Mouse (Mus musculus) MEL (cell line): Measurements from ENCODE around the gene Hpca. TPM values are rescaled to one million over a fixed set of nuclear protein-coding genes. Genes with fewer than 3 reads are reported as not detected.
A peak's percentile ranks its signal among the peaks of the same experiment; 100 is the strongest.

Experiments used
- DNase-seq: peaks from one replicate; pipeline ENCODE4 v3.0.0; 2011; ENCODE audit warnings: low read depth, low spot score
- H3K27ac ChIP-seq: 2 replicates; pipeline ENCODE4 v1.5.1; 2012; ENCODE audit warnings: low read depth, mild to moderate bottlenecking, control low read depth, low read length, moderate library complexity; ENCODE audit not compliant: control insufficient read depth
- H3K27me3 ChIP-seq, 2 experiments: fragments of 150-350 bp in 1 of 2; sonication (generic) in 1 of 2; 2 replicates each; pipeline ENCODE4 v1.6.1; 2012; ENCODE audit warnings: low read length in 2 of 2, mild to moderate bottlenecking in 2 of 2, improper control_type of control experiment in 1 of 2, moderate library complexity in 1 of 2; ENCODE audit not compliant: insufficient read depth in 2 of 2, control insufficient read depth in 1 of 2
- H3K36me3 ChIP-seq, 2 experiments: 2 replicates each; pipeline ENCODE4 v1.6.1; 2012 to 2014; ENCODE audit warnings: low read length in 2 of 2, improper control_type of control experiment in 1 of 2, inconsistent platforms in 1 of 2, mild to moderate bottlenecking in 1 of 2; ENCODE audit not compliant: insufficient read depth in 2 of 2, control insufficient read depth in 1 of 2
- H3K4me1 ChIP-seq, 2 experiments: fragments of 150-350 bp in 1 of 2; sonication (generic) in 1 of 2; 2 replicates each; pipeline ENCODE4 v1.6.1; 2012; ENCODE audit warnings: low read length in 2 of 2, improper control_type of control experiment in 1 of 2, mild to moderate bottlenecking in 1 of 2; ENCODE audit not compliant: insufficient read depth in 2 of 2, control insufficient read depth in 1 of 2
- H3K4me3 ChIP-seq, 2 experiments: fragments of 150-350 bp in 1 of 2; sonication (generic) in 1 of 2; 2 replicates each; pipeline ENCODE4 v1.5.1; 2012; ENCODE audit warnings: low read depth in 2 of 2, low read length in 2 of 2, mild to moderate bottlenecking in 2 of 2, moderate library complexity in 2 of 2, control low read depth in 1 of 2, improper control_type of control experiment in 1 of 2; ENCODE audit not compliant: control insufficient read depth in 1 of 2, insufficient read depth in 1 of 2
- H3K79me2 ChIP-seq: 2 replicates; pipeline ENCODE4 v1.6.1; 2012; ENCODE audit warnings: mild to moderate bottlenecking, low read length, moderate library complexity; ENCODE audit not compliant: control insufficient read depth, poor library complexity, insufficient read depth
- H3K9ac ChIP-seq: 2 replicates; pipeline ENCODE4 v1.6.1; 2012; ENCODE audit warnings: low read depth, mild to moderate bottlenecking, control low read depth, low read length, moderate library complexity; ENCODE audit not compliant: control insufficient read depth, poor library complexity, severe bottlenecking
- H3K9me3 ChIP-seq: fragments of 150-350 bp; sonication (generic); replicated peaks from 2 replicates; pipeline ENCODE4 v1.6.1; 2012; ENCODE audit warnings: mild to moderate bottlenecking, low read length, improper control_type of control experiment, moderate library complexity; ENCODE audit not compliant: insufficient read depth
- BHLHE40 ChIP-seq: IDR thresholded peaks from 2 replicates; pipeline ENCODE4 v1.6.1; 2012; ENCODE audit warnings: low read depth, mild to moderate bottlenecking, inconsistent platforms, low read length, improper control_type of control experiment, borderline replicate concordance
- CHD1 ChIP-seq: IDR thresholded peaks from 2 replicates; pipeline ENCODE4 v1.6.1; 2012; ENCODE audit warnings: low read depth, mild to moderate bottlenecking, inconsistent platforms, low read length, improper control_type of control experiment
- CHD2 ChIP-seq: IDR thresholded peaks from 2 replicates; pipeline ENCODE4 v1.6.1; 2011; ENCODE audit warnings: low read length, improper control_type of control experiment
- CTCF ChIP-seq, 3 experiments: IDR thresholded peaks in 2 of 3; conservative IDR thresholded peaks in 1 of 3; 2 replicates each; pipeline ENCODE4 v1.5.1; 2011 to 2012; ENCODE audit warnings: low read length in 3 of 3, low read depth in 2 of 3, mild to moderate bottlenecking in 2 of 3, improper control_type of control experiment in 1 of 3, inconsistent platforms in 1 of 3, mixed read lengths in 1 of 3, moderate library complexity in 1 of 3; ENCODE audit not compliant: control insufficient read depth in 1 of 3, insufficient read depth in 1 of 3, poor library complexity in 1 of 3, severe bottlenecking in 1 of 3
- E2F4 ChIP-seq: IDR thresholded peaks from 2 replicates; pipeline ENCODE4 v1.6.1; 2011; ENCODE audit warnings: low read depth, low read length, improper control_type of control experiment, borderline replicate concordance
- EP300 ChIP-seq, 2 experiments: IDR thresholded peaks; 2 replicates each; pipeline ENCODE4 v1.6.1; 2011; ENCODE audit warnings: improper control_type of control experiment in 2 of 2, low read length in 2 of 2, low read depth in 1 of 2, mild to moderate bottlenecking in 1 of 2
- ETS1 ChIP-seq: IDR thresholded peaks from 2 replicates; pipeline ENCODE4 v1.6.1; 2012; ENCODE audit warnings: low read depth, mild to moderate bottlenecking, inconsistent platforms, low read length, improper control_type of control experiment, moderate library complexity
- GABPA ChIP-seq: IDR thresholded peaks from 2 replicates; pipeline ENCODE4 v1.6.1; 2012; ENCODE audit warnings: low read depth, mild to moderate bottlenecking, inconsistent platforms, low read length, improper control_type of control experiment, moderate library complexity
- GATA1 ChIP-seq: IDR thresholded peaks from 2 replicates; pipeline ENCODE4 v1.6.1; 2011; ENCODE audit warnings: low read depth, low read length, improper control_type of control experiment
- KAT2A ChIP-seq: conservative IDR thresholded peaks from 2 replicates; pipeline ENCODE4 v1.6.1; 2012; ENCODE audit warnings: low read depth, low read length, improper control_type of control experiment, inconsistent platforms
- MAFK ChIP-seq: IDR thresholded peaks from 2 replicates; pipeline ENCODE4 v1.6.1; 2011; ENCODE audit warnings: low read depth, mild to moderate bottlenecking, low read length, improper control_type of control experiment, borderline replicate concordance
- MAX ChIP-seq: IDR thresholded peaks from 2 replicates; pipeline ENCODE4 v1.6.1; 2011; ENCODE audit warnings: low read length, improper control_type of control experiment
- MEF2A ChIP-seq: IDR thresholded peaks from 2 replicates; pipeline ENCODE4 v1.6.1; 2014; ENCODE audit warnings: low read depth, mild to moderate bottlenecking, inconsistent platforms, low read length, improper control_type of control experiment; ENCODE audit not compliant: poor library complexity, insufficient replicate concordance, severe bottlenecking; ENCODE audit errors: extremely low read depth
- MXI1 ChIP-seq: IDR thresholded peaks from 2 replicates; pipeline ENCODE4 v1.6.1; 2011; ENCODE audit warnings: mild to moderate bottlenecking, low read depth, low read length, improper control_type of control experiment
- MYC ChIP-seq: IDR thresholded peaks from 2 replicates; pipeline ENCODE4 v1.6.1; 2011; ENCODE audit warnings: low read depth, mild to moderate bottlenecking, low read length, improper control_type of control experiment, moderate library complexity
- NELFE ChIP-seq: IDR thresholded peaks from 2 replicates; pipeline ENCODE4 v1.6.1; 2011; ENCODE audit warnings: low read depth, low read length, improper control_type of control experiment
- NRF1 ChIP-seq: IDR thresholded peaks from 2 replicates; pipeline ENCODE4 v1.6.1; 2014; ENCODE audit warnings: low read depth, mild to moderate bottlenecking, inconsistent platforms, low read length, improper control_type of control experiment, moderate library complexity; ENCODE audit not compliant: poor library complexity, insufficient read depth, severe bottlenecking
- POLR2A ChIP-seq, 2 experiments: IDR thresholded peaks; 2 replicates each; pipeline ENCODE4 v1.6.1; 2011 to 2012; ENCODE audit warnings: low read length in 2 of 2, mild to moderate bottlenecking in 2 of 2, control low read depth in 1 of 2, improper control_type of control experiment in 1 of 2, low read depth in 1 of 2, moderate library complexity in 1 of 2; ENCODE audit not compliant: control insufficient read depth in 1 of 2, insufficient read depth in 1 of 2, poor library complexity in 1 of 2
- POLR2AphosphoS5 ChIP-seq: IDR thresholded peaks from 2 replicates; pipeline ENCODE4 v1.6.1; 2012; ENCODE audit warnings: low read depth, borderline replicate concordance, mild to moderate bottlenecking, inconsistent platforms, low read length, moderate library complexity, mixed read lengths
- RAD21 ChIP-seq: IDR thresholded peaks from 2 replicates; pipeline ENCODE4 v1.6.1; 2011; ENCODE audit warnings: mild to moderate bottlenecking, low read depth, low read length, improper control_type of control experiment
- RCOR1 ChIP-seq: IDR thresholded peaks from 2 replicates; pipeline ENCODE4 v1.6.1; 2012; ENCODE audit warnings: low read depth, mild to moderate bottlenecking, inconsistent platforms, low read length, improper control_type of control experiment
- SIN3A ChIP-seq: IDR thresholded peaks from 2 replicates; pipeline ENCODE4 v1.6.1; 2012; ENCODE audit warnings: low read length, improper control_type of control experiment, inconsistent platforms
- SMC3 ChIP-seq: IDR thresholded peaks from 2 replicates; pipeline ENCODE4 v1.6.1; 2011; ENCODE audit warnings: low read depth, low read length, improper control_type of control experiment
- TAL1 ChIP-seq: IDR thresholded peaks from 2 replicates; pipeline ENCODE4 v1.6.1; 2012; ENCODE audit warnings: mild to moderate bottlenecking, inconsistent platforms, low read length, moderate library complexity, mixed read lengths
- TBP ChIP-seq: IDR thresholded peaks from 2 replicates; pipeline ENCODE4 v1.8.0; 2011; ENCODE audit warnings: low read depth, low read length, improper control_type of control experiment
- TCF12 ChIP-seq: IDR thresholded peaks from 2 replicates; pipeline ENCODE4 v1.6.1; 2014; ENCODE audit warnings: low read depth, mild to moderate bottlenecking, inconsistent platforms, low read length, improper control_type of control experiment, moderate library complexity
- UBTF ChIP-seq: IDR thresholded peaks from 2 replicates; pipeline ENCODE4 v1.6.1; 2012; ENCODE audit warnings: low read depth, mild to moderate bottlenecking, inconsistent platforms, low read length, improper control_type of control experiment, moderate library complexity, borderline replicate concordance; ENCODE audit not compliant: insufficient read depth
- USF1 ChIP-seq: IDR thresholded peaks from 2 replicates; pipeline ENCODE4 v1.6.1; 2014; ENCODE audit warnings: low read depth, mild to moderate bottlenecking, inconsistent platforms, low read length, improper control_type of control experiment, moderate library complexity
- USF2 ChIP-seq, 2 experiments: IDR thresholded peaks; 2 replicates each; pipeline ENCODE4 v1.6.1; 2011 to 2012; ENCODE audit warnings: improper control_type of control experiment in 2 of 2, low read length in 2 of 2, borderline replicate concordance in 1 of 2, inconsistent platforms in 1 of 2, low read depth in 1 of 2, mild to moderate bottlenecking in 1 of 2; ENCODE audit not compliant: insufficient read depth in 1 of 2
- ZC3H11A ChIP-seq: IDR thresholded peaks from 2 replicates; pipeline ENCODE4 v1.6.1; 2012; ENCODE audit warnings: low read depth, mild to moderate bottlenecking, inconsistent platforms, low read length, improper control_type of control experiment
- ZKSCAN1 ChIP-seq: IDR thresholded peaks from 2 replicates; pipeline ENCODE4 v1.6.1; 2012; ENCODE audit warnings: low read depth, mild to moderate bottlenecking, inconsistent platforms, low read length, improper control_type of control experiment, moderate library complexity
- ZMIZ1 ChIP-seq: IDR thresholded peaks from 2 replicates; pipeline ENCODE4 v1.6.1; 2012; ENCODE audit warnings: low read depth, mild to moderate bottlenecking, inconsistent platforms, low read length, improper control_type of control experiment, moderate library complexity
- ZNF384 ChIP-seq: IDR thresholded peaks from 2 replicates; pipeline ENCODE4 v1.6.1; 2012; ENCODE audit warnings: low read depth, mild to moderate bottlenecking, inconsistent platforms, low read length, improper control_type of control experiment
- polyA plus RNA-seq, 2 experiments: library from polyadenylated mRNA; stranded (reverse) in 1 of 2; unstranded in 1 of 2; fragments of >175 nt in 1 of 2; fragments of >200 nt in 1 of 2; gene quantifications; 2 replicates each; pipeline versions ENCODE4 v1.2.1 to v1.2.4; 2012; ENCODE audit warnings: low replicate concordance in 2 of 2, low read depth in 1 of 2; ENCODE audit not compliant: insufficient read length in 2 of 2, insufficient read depth in 1 of 2, missing spikeins in 1 of 2
- total RNA-seq: library from RNA; depleted of rRNA; stranded (reverse); fragments of 300-350 nt; gene quantifications from 2 replicates; pipeline ENCODE4 v1.2.3, GENCODE M21; 2012

Hpca gene
- total and polyA plus RNA-seq, 3 experiments: 0.39 to 1.1 TPM; not detected in 1

GRCm38 (mm10) chr4:129140808-129141207 is 19.0 kb upstream of the Hpca start (continued):
- TF ChIP-seq RAD21: no peak
- TF ChIP-seq BHLHE40: peak; percentile 36; the same call in 1 of the 2 replicates
- no peak for TF ChIP-seq NRF1
- no peak for TF ChIP-seq MXI1
- TF ChIP-seq USF1: no peak
- TF ChIP-seq GABPA: no peak
- 0 out of 2 replicates have a peak, but pooled peaks have one; percentile 24 for TF ChIP-seq SIN3A
- TF ChIP-seq USF2 (IDR thresholded peaks at IDR 0.05; ENCODE audit: borderline replicate concordance in 1 of 2, insufficient read depth in 1 of 2, low read depth in 1 of 2, low read length in 2 of 2): no peak
- no peak for TF ChIP-seq MEF2A
- TF ChIP-seq CHD1: no peak
- peak; percentile 54 to 57; a peak in 3 of 4 replicates for TF ChIP-seq EP300 (IDR thresholded peaks at IDR 0.05; ENCODE audit: low read depth in 1 of 2, low read length in 2 of 2)
- peak; percentile 81 for TF ChIP-seq ETS1
- no peak; a peak in 1 of 4 replicates for TF ChIP-seq POLR2A (IDR thresholded peaks at IDR 0.05; ENCODE audit: control insufficient read depth in 1 of 2, insufficient read depth in 1 of 2, low read depth in 1 of 2, low read length in 2 of 2, poor library complexity in 1 of 2)
- peak; percentile 60 for TF ChIP-seq MAFK

GRCm38 (mm10) chr4:129139642-129140041 is 17.8 kb upstream of the Hpca start:
- Histone ChIP-seq H3K9me3 (no peaks in the 10 kb centered on the region), H3K36me3 (peaks cover 0 to 48% of the 10 kb centered on the region in 2 experiments; a peak in 2 of 4 replicates), H3K27me3 (no peaks in the 10 kb centered on the region), H3K27ac (peak overlapping the region; percentile 70), H3K4me1 (peaks cover 35 to 59% of the 10 kb centered on the region in 2 experiments), H3K4me3 (no peak overlapping the region), H3K79me2 (peaks cover 3% of the 10 kb centered on the region; the same call in 1 of the 2 replicates), H3K9ac (no peak overlapping the region)
- peak; percentile 70 for DNase-seq
- no peak for TF ChIP-seq CTCF (IDR thresholded peaks at IDR 0.05 in 2 of 3, conservative IDR thresholded peaks at IDR 0.05 in 1 of 3; ENCODE audit: control insufficient read depth in 1 of 3, insufficient read depth in 1 of 3, low read depth in 2 of 3, low read length in 3 of 3, poor library complexity in 1 of 3, severe bottlenecking in 1 of 3)
- TF ChIP-seq EP300 (IDR thresholded peaks at IDR 0.05; ENCODE audit: low read depth in 1 of 2, low read length in 2 of 2): peak; percentile 62 to 76; a peak in 3 of 4 replicates
- no peak for TF ChIP-seq MEF2A
- TF ChIP-seq SIN3A: peak; percentile 43; the same call in 1 of the 2 replicates
- no peak for TF ChIP-seq UBTF
- no peak for TF ChIP-seq RCOR1
- no peak for TF ChIP-seq E2F4
- no peak for TF ChIP-seq NELFE
- TF ChIP-seq RAD21: no peak
- no peak for TF ChIP-seq ZNF384
- TF ChIP-seq MYC: no peak
- peak; percentile 64; the same call in 1 of the 2 replicates for TF ChIP-seq GATA1
- TF ChIP-seq POLR2AphosphoS5: no peak
- no peak for TF ChIP-seq MAFK
- no peak for TF ChIP-seq TBP
- TF ChIP-seq ETS1: peak; percentile 83
- no peak for TF ChIP-seq POLR2A (IDR thresholded peaks at IDR 0.05; ENCODE audit: control insufficient read depth in 1 of 2, insufficient read depth in 1 of 2, low read depth in 1 of 2, low read length in 2 of 2, poor library complexity in 1 of 2)
- TF ChIP-seq GABPA: no peak
- TF ChIP-seq BHLHE40: no peak
- TF ChIP-seq ZMIZ1: no peak
- TF ChIP-seq MXI1: no peak; the same call in 1 of the 2 replicates
- TF ChIP-seq TCF12: peak; percentile 83
- TF ChIP-seq CHD1: no peak
- TF ChIP-seq KAT2A: no peak
- no peak for TF ChIP-seq CHD2
- no peak for TF ChIP-seq MAX
- peak; percentile 85 for TF ChIP-seq TAL1
- TF ChIP-seq ZKSCAN1: no peak
- TF ChIP-seq SMC3: no peak
- no peak for TF ChIP-seq ZC3H11A
